Mouse (Mus musculus) thymus, adult 2 months (tissue): ENCODE measurements around the gene Spaar. TPM values are rescaled to one million over a fixed set of nuclear protein-coding genes. Genes with fewer than 3 reads are reported as not detected.

Experiments used
- DNase-seq: peaks from one replicate; pipeline ENCODE4 v3.0.0; 2021
- H3K27ac ChIP-seq: fragments of 200-500 bp; 2 replicates; pipeline ENCODE4 v1.5.1; 2012; ENCODE audit warnings: low read length, control low read depth; ENCODE audit not compliant: control insufficient read depth, insufficient read depth
- H3K27me3 ChIP-seq: fragments of 200-500 bp; 2 replicates; pipeline ENCODE4 v1.6.1; 2012; ENCODE audit warnings: mild to moderate bottlenecking, low read length, moderate library complexity, mixed read lengths; ENCODE audit not compliant: control insufficient read depth, insufficient read depth
- H3K36me3 ChIP-seq: fragments of 200-500 bp; 2 replicates; pipeline ENCODE4 v1.6.1; 2012; ENCODE audit warnings: mild to moderate bottlenecking, low read length, moderate library complexity; ENCODE audit not compliant: control insufficient read depth, insufficient read depth
- H3K4me1 ChIP-seq: fragments of 200-500 bp; replicated peaks from 2 replicates; pipeline ENCODE4 v1.6.1; 2012; ENCODE audit warnings: low read length; ENCODE audit not compliant: control insufficient read depth, insufficient read depth
- H3K4me3 ChIP-seq: fragments of 200-500 bp; 2 replicates; pipeline ENCODE4 v1.5.1; 2012; ENCODE audit warnings: mild to moderate bottlenecking, low read length, control low read depth, moderate library complexity; ENCODE audit not compliant: control insufficient read depth, insufficient read depth
- CTCF ChIP-seq: fragments of 200-500 bp; IDR thresholded peaks from 2 replicates; pipeline ENCODE4 v1.5.1; 2012; ENCODE audit warnings: mild to moderate bottlenecking, control low read depth, low read length, moderate library complexity, borderline replicate concordance; ENCODE audit not compliant: control insufficient read depth, poor library complexity, insufficient read depth; ENCODE audit errors: extremely low read depth
- POLR2A ChIP-seq: fragments of 200-500 bp; IDR thresholded peaks from 2 replicates; pipeline ENCODE4 v1.6.1; 2012; ENCODE audit warnings: mild to moderate bottlenecking, low read length, control low read depth, moderate library complexity; ENCODE audit not compliant: control insufficient read depth, poor library complexity, insufficient read depth; ENCODE audit errors: extremely low read depth
- WGBS: fragments of 180-500 bp; shearing (Covaris S2); methylation state at CpG from one replicate; pipeline ENCODE4 v1.1.7; 2018; 5-methylcytosine and 5-hydroxymethylcytosine counted together
- polyA plus RNA-seq: library from polyadenylated mRNA; depleted of rRNA; stranded (reverse); fragments of >200 nt; gene quantifications from 2 replicates; pipeline ENCODE4 v1.2.3, GENCODE M21; 2012

Spaar gene
- polyA plus RNA-seq, 1 experiment = 0.96 TPM

DNA sequence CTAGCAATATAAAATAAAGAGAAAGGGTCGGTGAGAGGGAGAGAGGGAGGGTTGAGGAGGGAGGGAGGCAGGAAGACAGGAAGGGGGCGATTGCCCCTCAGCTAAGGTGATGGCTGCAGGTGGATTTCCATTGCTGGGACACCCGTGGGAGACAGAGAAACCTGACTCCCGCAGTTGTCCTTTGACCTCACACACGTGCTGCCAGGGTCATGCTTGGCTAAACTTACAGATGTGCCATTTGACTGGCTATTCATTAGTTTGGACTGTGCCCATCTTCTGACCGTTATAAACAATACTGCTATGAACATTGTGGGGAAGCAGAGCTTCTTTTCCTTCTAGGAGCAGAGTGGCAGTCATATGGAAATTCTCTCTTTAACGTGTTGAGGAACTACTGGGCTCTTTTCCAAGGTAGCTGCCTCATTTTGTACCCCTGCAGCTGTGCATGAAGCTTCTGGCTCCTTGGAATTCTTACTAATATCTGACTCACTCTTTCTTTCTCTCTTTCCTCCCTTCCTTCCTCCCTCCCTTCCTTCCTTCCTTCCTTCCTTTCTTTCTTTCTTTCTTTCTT, 16.1 kb upstream of the Spaar start:
- Histone ChIP-seq H3K4me3 (no peak overlapping the region), H3K27ac (no peak overlapping the region), H3K27me3 (no peaks in the 10 kb centered on the region), H3K36me3 (no peaks in the 10 kb centered on the region), H3K4me1 (no peaks in the 10 kb centered on the region)
- 59% methylated on average over 7 of the region's 7 CpGs for WGBS
- no peak for DNase-seq
- TF ChIP-seq CTCF (no peak), POLR2A (no peak)

DNA sequence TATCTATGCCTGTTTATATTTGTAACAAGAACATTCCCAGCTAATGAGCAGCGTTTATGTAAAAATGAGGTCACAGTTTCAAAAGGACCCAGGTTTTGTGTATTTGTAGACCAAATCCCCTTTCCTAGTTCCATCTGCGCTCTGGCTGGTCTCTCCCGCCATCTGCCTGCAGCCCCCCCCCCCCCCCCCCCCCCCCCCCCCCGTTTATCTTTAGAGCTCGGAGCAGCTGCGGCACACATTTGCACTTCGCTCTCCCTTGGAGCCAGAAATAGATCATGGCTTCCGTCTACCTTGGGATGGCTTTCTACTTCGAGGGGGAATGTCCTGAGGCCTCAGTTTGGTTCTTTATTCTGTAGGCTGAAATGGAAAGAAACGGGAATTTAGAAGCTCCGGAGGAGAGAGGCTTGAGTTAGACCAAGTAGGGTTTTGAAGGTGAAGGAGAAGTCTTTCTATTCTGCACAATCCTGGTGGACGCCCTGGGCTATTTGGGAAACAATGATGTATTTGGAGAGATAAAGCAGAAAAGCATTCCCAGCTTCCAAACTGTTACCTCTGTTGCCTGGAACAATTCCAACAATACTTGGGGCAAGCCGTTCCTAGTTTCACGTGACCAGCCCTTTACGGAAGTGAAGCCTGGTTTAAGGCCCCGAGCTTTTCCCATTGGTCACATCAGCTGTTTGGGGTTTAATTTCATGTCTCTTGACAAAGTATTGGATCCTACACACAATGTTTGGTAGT, 9.2 kb upstream of the Spaar start:
- Histone ChIP-seq H3K36me3 (no peaks in the 10 kb centered on the region), H3K4me3 (no peak overlapping the region), H3K27me3 (no peaks in the 10 kb centered on the region), H3K27ac (no peak overlapping the region), H3K4me1 (no peaks in the 10 kb centered on the region)
- TF ChIP-seq CTCF (no peak), POLR2A (no peak)
- DNase-seq = no peak
- WGBS = 68% methylated on average over 15 of the region's 16 CpGs

DNA sequence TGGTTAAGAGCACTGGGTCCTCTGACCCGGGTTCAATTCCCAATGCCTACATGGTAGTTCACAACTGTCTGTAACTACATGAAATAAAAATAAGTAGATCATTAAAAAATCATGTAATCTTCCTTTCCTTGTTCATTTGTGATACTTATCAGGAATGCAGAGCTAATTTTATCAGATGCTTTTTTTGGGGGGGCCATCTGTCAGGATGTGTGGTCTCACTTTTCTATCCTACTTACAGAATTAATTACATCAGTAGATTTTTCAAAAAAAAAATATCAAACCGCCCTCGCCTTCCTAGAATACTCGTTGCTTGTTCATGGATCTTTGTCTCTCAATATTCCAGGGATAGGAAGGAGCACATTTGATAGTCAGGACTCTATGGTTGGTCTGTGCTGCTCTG, 7.6 kb upstream of the Spaar start:
- H3K4me3 ChIP-seq = no peak overlapping the region
- no peaks in the 10 kb centered on the region for H3K27me3 ChIP-seq
- WGBS = 93% methylated on average over 4 of the region's 4 CpGs
- no peak for TF ChIP-seq POLR2A
- TF ChIP-seq CTCF = no peak
- no peak overlapping the region for H3K27ac ChIP-seq
- no peak for DNase-seq
- H3K36me3 ChIP-seq = no peaks in the 10 kb centered on the region
- no peaks in the 10 kb centered on the region for H3K4me1 ChIP-seq

DNA sequence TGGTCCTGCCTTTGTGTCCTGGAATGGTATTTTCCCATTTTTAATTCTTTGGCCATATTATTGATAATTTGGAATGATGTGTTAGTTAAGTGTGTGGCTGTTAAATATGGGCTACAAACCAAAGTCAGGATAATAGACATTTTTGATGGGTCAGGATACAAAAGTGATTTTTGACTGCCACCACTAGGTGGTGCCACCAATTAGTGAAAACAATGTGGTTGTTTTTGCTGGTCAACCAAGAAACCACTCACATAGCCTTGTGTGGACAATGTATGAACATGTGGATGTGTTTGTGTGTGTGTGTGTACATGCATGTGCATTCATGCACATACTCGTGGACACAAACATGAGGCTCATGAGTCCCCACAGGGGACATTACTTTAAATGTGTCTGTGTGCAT, 5.1 kb upstream of the Spaar start:
- H3K27ac ChIP-seq = no peak overlapping the region

DNA sequence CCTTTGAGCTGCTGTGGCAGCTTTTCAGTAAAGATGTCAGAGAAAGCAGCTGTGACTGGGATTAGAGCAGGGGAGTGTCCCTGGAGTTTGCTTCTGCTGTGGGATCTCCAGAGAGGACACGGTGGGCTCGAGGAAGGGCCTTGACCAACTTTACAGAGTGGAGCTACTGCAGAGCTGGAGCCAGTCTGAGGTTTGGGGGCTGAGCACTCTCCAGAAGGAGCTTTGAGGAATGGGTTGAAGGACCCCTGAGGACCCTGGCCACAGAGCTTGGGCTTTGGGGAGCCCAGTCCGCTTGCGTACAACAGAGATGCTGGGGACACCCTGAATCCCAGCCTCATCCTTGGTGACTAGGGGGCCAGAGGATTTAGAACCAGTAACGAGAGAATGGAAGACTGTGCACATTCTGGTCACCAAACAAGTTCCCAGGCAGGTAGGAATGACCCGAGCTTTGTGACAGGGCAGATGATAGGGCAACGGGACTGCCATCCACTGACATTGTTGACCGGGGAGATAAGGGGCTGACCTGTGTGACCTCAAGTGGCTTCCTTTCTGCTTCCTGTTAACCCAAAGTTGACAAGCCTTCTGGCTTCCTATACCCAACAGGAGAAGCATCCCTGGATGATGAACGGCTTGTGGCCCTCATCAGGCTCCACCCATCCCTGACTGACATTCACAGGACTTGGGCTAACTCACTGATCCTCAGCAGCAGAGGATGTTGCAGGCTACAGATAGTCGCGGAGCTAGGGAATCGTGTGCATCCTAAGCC, 3.4 kb upstream of the Spaar start:
- no peaks in the 10 kb centered on the region for H3K36me3 ChIP-seq
- 57% methylated on average over 12 of the region's 12 CpGs for WGBS
- no peak for DNase-seq
- no peak for TF ChIP-seq CTCF
- TF ChIP-seq POLR2A = no peak
- H3K4me3 ChIP-seq = no peak overlapping the region
- H3K27me3 ChIP-seq = no peaks in the 10 kb centered on the region
- H3K4me1 ChIP-seq = no peaks in the 10 kb centered on the region
- H3K27ac ChIP-seq = no peak overlapping the region

More for the DNA sequence above, 5.1 kb upstream of the Spaar start:
- peak; percentile 14 for DNase-seq
- WGBS = 36% methylated on average over 1 of the region's 1 CpGs
- H3K36me3 ChIP-seq = no peaks in the 10 kb centered on the region
- TF ChIP-seq POLR2A (no peak), CTCF (no peak)
- H3K4me1 ChIP-seq = no peaks in the 10 kb centered on the region
- H3K27me3 ChIP-seq = no peaks in the 10 kb centered on the region
- no peak overlapping the region for H3K4me3 ChIP-seq

DNA sequence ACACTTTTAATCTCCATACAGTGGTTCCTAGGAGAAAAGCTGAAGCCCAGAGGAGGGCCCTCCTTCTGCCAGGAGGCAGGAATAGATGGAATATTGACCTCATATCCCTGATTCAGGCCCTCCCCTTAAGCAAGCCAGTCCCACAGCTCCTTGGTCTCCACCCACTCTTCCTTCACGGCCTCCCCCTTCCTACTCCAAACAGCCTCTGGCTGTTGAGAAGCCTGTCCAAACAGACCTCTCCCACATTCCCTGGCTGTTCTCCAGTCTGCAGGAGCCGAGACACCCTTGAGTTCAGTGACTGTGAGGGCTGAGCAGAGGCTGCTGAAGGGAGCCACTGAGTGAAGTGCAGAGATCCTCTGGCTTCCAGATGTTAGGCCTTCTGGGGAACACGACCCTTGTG, 2.8 kb upstream of the Spaar start, which contains the start of gene Hrct1:
TSS of gene Hrct1 (plus strand) at position 194 of the 400 bp plus-strand sequence.
- 82% methylated on average over 3 of the region's 3 CpGs for WGBS
- no peaks in the 10 kb centered on the region for H3K27me3 ChIP-seq
- DNase-seq = no peak
- H3K4me1 ChIP-seq = no peaks in the 10 kb centered on the region
- H3K4me3 ChIP-seq = no peak within 1 kb of the TSS
- no peaks in the 10 kb centered on the region for H3K36me3 ChIP-seq
- TF ChIP-seq POLR2A = no peak
- no peak for TF ChIP-seq CTCF
- H3K27ac ChIP-seq = no peak within 1 kb of the TSS
